Mouse (Mus musculus): ENCODE measurements at regions not wholly inside any gene's neighbourhood (a gene's known extent, or its start where the extent isn't known, plus 50 kb on each side); places are given as distances from the start of the nearest gene placed in this dataset.

DNA sequence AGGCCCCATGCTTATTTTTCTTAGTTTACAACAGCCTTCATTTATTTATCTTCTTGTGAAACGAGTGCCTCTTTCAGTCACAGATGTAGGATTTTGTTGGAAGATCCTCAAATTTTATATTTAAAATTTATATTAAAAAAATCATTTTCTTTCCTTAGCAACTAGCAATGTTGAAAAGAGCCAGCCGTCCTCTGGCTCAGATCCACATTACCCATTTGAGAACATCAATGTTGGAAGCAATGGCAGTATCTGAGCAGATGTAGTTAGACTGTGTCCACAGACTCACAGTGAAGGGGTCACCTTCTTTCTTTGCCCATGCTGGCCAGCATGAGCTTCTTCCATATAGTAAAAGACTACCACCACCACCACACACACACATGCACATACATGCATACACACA, 2681.4 kb upstream of the Gm7489 start:
- WGBS = 87% methylated on average over 2 of the region's 2 CpGs
- no peak for ATAC-seq (ENCODE audit: low FRiP score, low read depth)

DNA sequence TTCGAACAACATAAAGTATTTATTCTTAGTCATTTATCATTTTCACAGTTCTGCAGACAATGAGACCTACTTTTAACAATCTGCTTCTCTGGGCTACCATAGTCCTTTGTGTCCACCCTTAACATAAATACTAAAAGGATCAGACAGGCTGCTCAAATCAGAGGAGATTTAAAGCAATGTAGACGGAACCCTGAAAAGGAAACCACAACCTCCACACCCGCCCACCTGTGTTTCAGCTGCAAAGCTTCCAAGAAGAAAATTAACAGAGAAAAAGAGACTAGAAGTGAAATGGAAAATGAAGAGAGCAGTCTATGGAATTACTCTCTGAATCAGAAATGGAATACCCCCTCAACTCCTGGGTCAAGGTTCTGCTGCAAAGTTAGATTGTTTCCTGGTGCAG, 2678.7 kb upstream of the Gm7489 start:
- Histone ChIP-seq H3K9ac (replicated peaks) (no peak overlapping the region), H3K9me3 (no peaks in the 10 kb centered on the region), H3K27me3 (no peaks in the 10 kb centered on the region), H3K4me2 (replicated peaks) (no peak overlapping the region), H3K4me1 (no peaks in the 10 kb centered on the region), H3K4me3 (no peak overlapping the region), H3K27ac (replicated peaks) (no peak overlapping the region), H3K36me3 (no peaks in the 10 kb centered on the region)
- no peak for ATAC-seq (ENCODE audit: low FRiP score, low read depth)
- WGBS = 56% methylated on average over 3 of the region's 3 CpGs

More for the DNA sequence above, 2681.4 kb upstream of the Gm7489 start:
- no peak overlapping the region for H3K9ac ChIP-seq (replicated peaks)
- H3K4me1 ChIP-seq = no peaks in the 10 kb centered on the region
- H3K4me2 ChIP-seq (replicated peaks) = no peak overlapping the region
- H3K27me3 ChIP-seq = no peaks in the 10 kb centered on the region
- H3K9me3 ChIP-seq = no peaks in the 10 kb centered on the region
- no peak overlapping the region for H3K4me3 ChIP-seq
- no peak overlapping the region for H3K27ac ChIP-seq (replicated peaks)
- H3K36me3 ChIP-seq = no peaks in the 10 kb centered on the region

DNA sequence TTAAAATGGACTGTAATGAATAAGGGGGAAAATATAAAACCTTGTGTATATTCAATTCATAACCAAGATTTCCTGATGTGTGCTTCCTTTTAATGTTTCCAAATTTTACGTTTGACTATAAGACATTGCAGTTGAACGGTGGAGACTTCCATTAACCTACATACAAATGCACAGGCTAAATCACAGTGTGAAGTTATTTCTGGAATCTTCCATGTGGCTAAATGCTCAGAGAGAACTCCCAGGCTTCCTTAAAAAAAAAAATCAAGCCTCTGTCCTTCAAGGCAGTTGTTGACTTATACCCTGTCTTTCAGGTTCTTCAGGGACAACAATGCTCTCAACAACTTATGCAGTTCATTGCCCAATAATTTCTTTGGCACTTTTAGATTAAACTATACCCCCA, 2677.9 kb upstream of the Gm7489 start:
- ATAC-seq (ENCODE audit: low FRiP score, low read depth) = no peak
- Histone ChIP-seq H3K36me3 (no peaks in the 10 kb centered on the region), H3K4me2 (replicated peaks) (no peak overlapping the region), H3K9me3 (no peaks in the 10 kb centered on the region), H3K27ac (replicated peaks) (no peak overlapping the region), H3K4me3 (no peak overlapping the region), H3K27me3 (no peaks in the 10 kb centered on the region), H3K4me1 (no peaks in the 10 kb centered on the region), H3K9ac (replicated peaks) (no peak overlapping the region)
- 80% methylated on average over 2 of the region's 2 CpGs for WGBS

DNA sequence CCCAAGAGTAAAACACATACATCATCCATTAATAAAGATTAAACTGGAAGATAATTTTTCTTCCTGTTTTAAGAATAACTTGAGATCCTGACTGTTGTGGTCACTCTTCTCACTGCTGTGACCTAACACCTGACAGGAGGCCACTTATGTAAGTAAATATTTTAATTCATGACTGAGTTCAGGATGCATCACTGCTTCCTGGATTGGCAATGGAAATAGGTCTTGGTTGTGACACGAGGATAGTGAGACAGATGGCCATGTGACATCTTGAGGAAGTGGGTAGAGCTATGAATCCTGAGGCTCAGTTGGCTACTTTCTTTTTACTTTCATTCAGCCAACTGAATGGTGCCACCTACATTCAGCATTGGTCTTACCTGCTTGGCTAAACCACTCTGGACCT, 2649.8 kb upstream of the Gm7489 start:
- no peaks in the 10 kb centered on the region for H3K4me1 ChIP-seq
- no peak overlapping the region for H3K9ac ChIP-seq (replicated peaks)
- H3K27ac ChIP-seq (replicated peaks) = no peak overlapping the region
- 88% methylated on average over 1 of the region's 1 CpGs for WGBS
- no peaks in the 10 kb centered on the region for H3K36me3 ChIP-seq
- no peak overlapping the region for H3K4me3 ChIP-seq
- ATAC-seq (ENCODE audit: low FRiP score, low read depth) = no peak
- H3K4me2 ChIP-seq (replicated peaks) = no peak overlapping the region
- no peaks in the 10 kb centered on the region for H3K27me3 ChIP-seq
- H3K9me3 ChIP-seq = no peaks in the 10 kb centered on the region

DNA sequence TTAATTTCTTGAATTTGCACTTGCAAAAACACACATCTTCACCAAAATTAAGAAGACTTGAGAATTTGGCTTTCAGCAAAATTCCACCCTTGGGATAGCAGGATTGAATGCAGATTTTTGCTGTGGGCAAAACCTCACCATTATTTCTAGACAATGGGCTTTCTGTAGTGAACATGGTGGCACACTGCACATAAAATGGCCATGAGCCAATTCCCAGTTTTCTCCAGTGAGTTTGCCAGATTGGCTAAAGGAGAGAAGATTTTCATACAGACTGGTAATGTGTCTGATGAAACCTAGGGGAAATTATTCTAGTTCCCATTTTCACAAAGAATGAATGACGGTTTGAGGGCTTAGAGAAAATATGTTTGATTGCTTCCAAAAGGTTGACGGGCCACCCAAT, 2640.1 kb upstream of the Gm7489 start:
- no peak for ATAC-seq (ENCODE audit: low FRiP score, low read depth)
- H3K4me2 ChIP-seq (replicated peaks) = no peak overlapping the region
- H3K4me1 ChIP-seq = no peaks in the 10 kb centered on the region
- WGBS = 91% methylated on average over 2 of the region's 2 CpGs
- no peak overlapping the region for H3K9ac ChIP-seq (replicated peaks)
- H3K4me3 ChIP-seq = no peak overlapping the region
- H3K9me3 ChIP-seq = no peaks in the 10 kb centered on the region
- H3K27ac ChIP-seq (replicated peaks) = no peak overlapping the region
- H3K27me3 ChIP-seq = no peaks in the 10 kb centered on the region
- H3K36me3 ChIP-seq = no peaks in the 10 kb centered on the region

DNA sequence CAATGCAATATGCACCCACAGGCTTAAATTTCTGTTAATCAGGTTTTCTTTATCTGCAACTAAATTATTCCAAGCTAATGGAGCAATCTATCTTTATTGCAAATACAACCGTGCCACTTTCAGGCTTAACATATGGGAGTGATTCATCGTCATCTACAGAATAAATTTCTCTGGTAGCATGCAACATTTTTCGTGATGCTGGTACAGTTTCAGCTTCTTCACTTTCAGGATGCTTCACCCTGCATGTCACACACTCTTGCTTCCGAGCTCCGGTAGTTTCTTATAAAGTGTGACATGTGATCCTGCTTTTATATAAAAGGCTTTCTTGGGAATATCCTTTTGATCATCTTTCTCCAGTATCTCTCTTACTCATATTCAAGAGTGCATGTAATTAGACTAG, 2637.4 kb upstream of the Gm7489 start:
- Histone ChIP-seq H3K4me2 (replicated peaks) (no peak overlapping the region), H3K9ac (replicated peaks) (no peak overlapping the region), H3K27ac (replicated peaks) (no peak overlapping the region), H3K4me1 (no peaks in the 10 kb centered on the region), H3K4me3 (no peak overlapping the region), H3K36me3 (no peaks in the 10 kb centered on the region), H3K27me3 (no peaks in the 10 kb centered on the region), H3K9me3 (no peaks in the 10 kb centered on the region)
- ATAC-seq (ENCODE audit: low FRiP score, low read depth) = no peak
- WGBS = 93% methylated on average over 5 of the region's 5 CpGs

DNA sequence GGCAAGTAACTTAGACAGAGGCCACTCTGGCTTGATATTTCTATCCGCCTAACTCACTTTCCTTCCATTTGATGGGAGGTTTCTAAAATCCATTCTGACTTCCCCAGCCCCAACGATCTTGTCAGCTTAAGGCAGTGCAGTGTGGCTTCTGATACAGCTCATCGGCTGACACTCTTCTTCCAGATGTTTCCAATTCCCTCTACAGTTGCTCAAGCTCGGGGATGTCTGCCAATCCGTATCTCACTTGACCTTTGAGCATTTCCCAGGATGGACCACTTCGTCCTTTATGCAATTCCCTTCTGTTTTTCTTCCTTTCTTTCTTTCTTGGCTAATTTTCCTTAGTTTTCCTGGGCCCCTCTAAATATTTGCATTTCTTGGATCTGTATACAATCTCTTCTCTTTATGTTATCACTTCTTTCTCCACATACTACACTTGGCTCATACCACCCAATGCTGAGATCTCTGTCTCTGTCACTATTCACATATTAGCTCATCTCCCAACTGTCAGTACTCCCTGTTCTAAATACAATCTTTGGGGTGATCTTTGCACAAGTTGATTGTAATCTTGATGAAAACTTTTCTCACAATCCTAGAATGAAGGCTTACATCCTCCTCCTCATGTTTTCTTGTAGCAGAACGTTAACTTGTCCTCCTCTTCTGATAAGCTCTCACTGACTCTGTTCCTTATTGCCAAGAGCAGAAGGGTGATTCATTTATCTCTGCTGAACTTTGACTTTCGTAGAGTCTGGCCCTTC, 2636.5 kb upstream of the Gm7489 start:
- H3K36me3 ChIP-seq = no peaks in the 10 kb centered on the region
- 84% methylated on average over 8 of the region's 8 CpGs for WGBS
- no peaks in the 10 kb centered on the region for H3K27me3 ChIP-seq

DNA sequence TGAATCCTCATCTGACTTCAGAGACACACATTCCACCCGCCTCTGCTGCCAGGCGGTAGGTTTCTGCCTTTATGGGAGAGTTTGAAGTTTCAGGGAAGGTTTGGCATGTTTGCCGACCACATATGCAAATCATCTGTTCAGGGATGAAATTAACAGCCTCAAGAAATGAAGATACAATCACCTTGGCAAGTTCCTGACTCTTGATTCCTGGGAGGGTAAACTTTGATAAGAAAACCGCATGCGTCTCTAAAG, 2636.0 kb upstream of the Gm7489 start:
- Histone ChIP-seq H3K4me1 (no peaks in the 10 kb centered on the region), H3K27me3 (no peaks in the 10 kb centered on the region), H3K27ac (replicated peaks) (no peak overlapping the region), H3K9me3 (no peaks in the 10 kb centered on the region), H3K4me2 (replicated peaks) (no peak overlapping the region), H3K36me3 (no peaks in the 10 kb centered on the region), H3K9ac (replicated peaks) (no peak overlapping the region), H3K4me3 (no peak overlapping the region)
- WGBS = 93% methylated on average over 5 of the region's 5 CpGs
- ATAC-seq (ENCODE audit: low FRiP score, low read depth) = no peak

More for the DNA sequence above, 2636.5 kb upstream of the Gm7489 start:
- Histone ChIP-seq H3K9me3 (no peaks in the 10 kb centered on the region), H3K27ac (replicated peaks) (no peak overlapping the region), H3K9ac (replicated peaks) (no peak overlapping the region), H3K4me1 (no peaks in the 10 kb centered on the region), H3K4me2 (replicated peaks) (no peak overlapping the region), H3K4me3 (no peak overlapping the region)
- no peak for ATAC-seq (ENCODE audit: low FRiP score, low read depth)

DNA sequence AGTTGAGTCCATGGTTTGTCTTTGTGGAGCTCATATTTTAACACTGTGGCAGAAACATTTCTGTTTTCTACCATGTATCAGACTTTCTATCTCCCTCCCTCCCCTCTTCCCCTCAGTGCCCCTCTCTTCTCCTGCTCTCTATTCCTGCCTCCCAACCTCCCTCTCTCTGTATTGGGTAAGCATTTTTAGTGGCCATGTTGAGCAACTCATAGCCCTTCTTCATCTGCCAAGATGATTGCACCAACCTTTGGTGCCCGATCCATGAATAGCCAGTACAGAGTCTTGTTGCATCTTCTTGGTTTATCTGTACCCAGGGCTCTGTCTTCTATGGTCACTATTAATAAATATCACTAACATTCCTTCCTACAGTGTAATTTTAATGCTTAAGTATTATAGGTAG, 2630.6 kb upstream of the Gm7489 start:
- WGBS = 92% methylated on average over 1 of the region's 1 CpGs
- Histone ChIP-seq H3K4me3 (no peak overlapping the region), H3K4me2 (replicated peaks) (no peak overlapping the region), H3K9me3 (no peaks in the 10 kb centered on the region), H3K27me3 (no peaks in the 10 kb centered on the region), H3K9ac (replicated peaks) (no peak overlapping the region), H3K36me3 (no peaks in the 10 kb centered on the region), H3K27ac (replicated peaks) (no peak overlapping the region), H3K4me1 (no peaks in the 10 kb centered on the region)
- no peak for ATAC-seq (ENCODE audit: low FRiP score, low read depth)

DNA sequence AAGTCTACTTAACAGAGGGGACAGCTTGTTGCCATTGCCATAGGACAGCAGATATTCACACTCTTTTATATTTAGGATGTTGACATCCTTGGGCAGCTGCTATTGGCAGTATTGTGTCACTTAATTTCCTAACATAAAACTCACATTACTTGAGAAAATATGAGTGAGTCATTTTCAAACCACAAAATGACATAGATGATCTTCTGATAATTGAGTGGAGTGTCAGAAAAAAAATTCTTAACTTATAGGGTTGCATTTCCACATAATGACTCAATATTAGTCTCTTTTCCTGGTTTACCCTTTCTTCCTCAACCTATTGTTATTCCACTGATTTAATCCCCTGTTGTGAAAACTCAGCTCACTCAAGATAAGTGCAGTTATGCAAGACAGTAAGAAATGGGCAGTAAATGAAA, 2629.5 kb upstream of the Gm7489 start:
- Histone ChIP-seq H3K4me3 (no peak overlapping the region), H3K27me3 (no peaks in the 10 kb centered on the region), H3K36me3 (no peaks in the 10 kb centered on the region), H3K4me1 (no peaks in the 10 kb centered on the region), H3K9me3 (no peaks in the 10 kb centered on the region), H3K4me2 (replicated peaks) (no peak overlapping the region), H3K9ac (replicated peaks) (no peak overlapping the region), H3K27ac (replicated peaks) (no peak overlapping the region)
- no peak for ATAC-seq (ENCODE audit: low FRiP score, low read depth)

DNA sequence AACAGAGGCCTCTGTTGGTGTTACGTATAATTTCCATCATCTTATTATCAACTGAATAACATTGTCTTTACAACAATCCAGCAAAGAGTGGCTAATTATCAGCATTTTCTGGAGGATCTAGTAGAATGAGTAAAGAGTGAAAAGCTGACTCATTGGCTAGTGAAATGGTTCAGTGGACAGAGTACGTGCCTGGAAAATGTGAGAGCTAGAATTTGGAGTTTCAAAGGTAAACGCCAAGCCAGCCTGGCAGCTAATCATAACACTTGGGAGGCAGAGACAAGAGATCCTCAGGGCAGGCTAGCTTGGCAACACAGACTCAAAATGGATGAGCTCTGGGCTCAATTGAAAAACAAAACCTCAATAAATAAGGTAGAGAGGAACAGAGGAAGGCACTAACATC, 2628.0 kb upstream of the Gm7489 start:
- 85% methylated on average over 3 of the region's 3 CpGs for WGBS
- Histone ChIP-seq H3K9ac (replicated peaks) (no peak overlapping the region), H3K27ac (replicated peaks) (no peak overlapping the region), H3K27me3 (no peaks in the 10 kb centered on the region), H3K36me3 (no peaks in the 10 kb centered on the region), H3K4me1 (no peaks in the 10 kb centered on the region), H3K4me2 (replicated peaks) (no peak overlapping the region), H3K9me3 (no peaks in the 10 kb centered on the region), H3K4me3 (no peak overlapping the region)
- no peak for ATAC-seq (ENCODE audit: low FRiP score, low read depth)

DNA sequence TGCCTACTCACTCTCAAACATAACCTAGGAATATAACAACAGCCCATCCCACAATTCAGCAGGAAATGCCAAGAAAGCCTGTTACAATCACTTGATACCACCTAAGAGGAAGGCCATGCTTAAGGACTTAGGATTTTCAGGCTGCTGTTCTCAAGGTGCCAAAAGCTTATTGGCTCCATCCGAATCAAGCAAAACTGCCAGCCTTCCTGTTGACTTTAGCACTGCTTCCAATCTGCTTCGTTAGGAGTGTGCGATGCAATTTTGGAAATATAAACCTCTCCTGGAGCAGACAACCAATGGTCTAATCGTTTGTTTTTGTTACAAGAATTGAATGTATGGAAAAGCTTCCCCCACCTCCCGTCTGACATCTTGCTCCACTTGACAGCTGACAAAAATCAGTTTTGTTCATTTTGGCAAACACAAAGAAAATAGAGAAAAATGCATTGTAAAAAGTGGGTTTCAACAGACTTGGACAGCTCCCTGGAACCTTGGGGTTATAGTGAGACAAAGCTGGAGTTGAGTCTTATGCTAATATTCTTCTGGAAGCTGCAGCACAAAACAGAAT, 2620.0 kb upstream of the Gm7489 start:
- WGBS = 76% methylated on average over 5 of the region's 5 CpGs
- no peaks in the 10 kb centered on the region for H3K36me3 ChIP-seq
- H3K9me3 ChIP-seq = no peaks in the 10 kb centered on the region
- H3K4me2 ChIP-seq (replicated peaks) = no peak overlapping the region
- no peaks in the 10 kb centered on the region for H3K27me3 ChIP-seq
- no peak overlapping the region for H3K9ac ChIP-seq (replicated peaks)
- no peaks in the 10 kb centered on the region for H3K4me1 ChIP-seq
- H3K4me3 ChIP-seq = no peak overlapping the region
- no peak overlapping the region for H3K27ac ChIP-seq (replicated peaks)
- ATAC-seq (ENCODE audit: low FRiP score, low read depth) = no peak

DNA sequence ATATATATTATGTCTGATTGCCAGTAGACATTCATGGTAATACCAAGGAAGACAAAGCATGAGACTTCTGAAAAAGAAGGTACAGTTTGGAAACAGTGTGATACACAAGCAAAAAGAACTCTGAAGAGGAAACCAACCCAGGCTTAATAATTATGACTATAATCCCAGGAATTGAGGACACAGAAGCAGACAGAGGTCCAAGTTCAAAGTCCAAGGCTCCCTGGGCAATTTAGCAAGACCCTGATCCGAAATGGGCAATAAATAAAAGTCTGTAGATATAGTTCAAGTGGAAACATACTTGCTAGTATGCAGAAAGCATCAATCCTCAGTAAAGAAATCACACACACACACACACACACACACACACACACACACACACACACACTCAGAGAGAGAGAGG, 2618.7 kb upstream of the Gm7489 start:
- Histone ChIP-seq H3K36me3 (no peaks in the 10 kb centered on the region), H3K4me1 (no peaks in the 10 kb centered on the region), H3K4me3 (no peak overlapping the region), H3K9ac (replicated peaks) (no peak overlapping the region), H3K9me3 (no peaks in the 10 kb centered on the region), H3K27ac (replicated peaks) (no peak overlapping the region), H3K4me2 (replicated peaks) (no peak overlapping the region), H3K27me3 (no peaks in the 10 kb centered on the region)
- 68% methylated on average over 1 of the region's 1 CpGs for WGBS
- no peak for ATAC-seq (ENCODE audit: low FRiP score, low read depth)
